Mouse (Mus musculus): ENCODE data around the gene Aldh3b2. TPM values are rescaled to one million over a fixed set of nuclear protein-coding genes. Genes with fewer than 3 reads are reported as not detected.

The Aldh3b2 gene
- polyA plus RNA-seq, 1 experiment from 2014 or later = 1.2 TPM

DNA sequence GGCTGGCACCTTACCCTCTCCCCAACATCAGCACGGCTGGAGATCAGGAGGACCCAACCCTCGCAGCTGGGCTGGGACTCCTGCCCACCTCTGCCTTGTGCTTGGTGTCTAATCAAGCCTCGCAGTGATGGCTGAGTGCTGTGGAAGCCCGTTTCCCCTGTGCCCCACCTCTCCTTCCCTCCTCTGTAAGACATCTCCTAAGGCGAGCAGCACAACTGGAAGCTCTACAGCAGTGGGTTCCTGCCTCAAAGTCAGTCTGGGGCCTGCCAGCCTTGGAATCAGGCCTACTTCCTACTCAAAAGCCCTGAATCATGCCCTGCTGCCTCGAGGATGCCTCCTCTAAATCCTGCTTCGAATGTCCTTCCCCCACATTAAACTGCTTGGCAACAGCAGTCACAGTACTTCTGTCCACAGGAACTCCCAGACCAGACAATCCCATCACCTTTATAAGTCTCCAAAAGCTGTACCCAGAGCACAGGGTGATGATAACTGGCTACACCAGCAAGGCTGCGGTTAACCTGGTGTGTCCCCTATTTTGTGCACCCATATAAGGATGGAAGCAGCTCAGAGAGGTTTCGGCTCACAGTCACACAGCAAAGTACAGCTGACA lies 27.1 kb downstream of the Aldh3b2 start:
- no peak overlapping the region for H3K27ac ChIP-seq (ENCODE audit: low read length)
- no peak for ATAC-seq
- H3K9me3 ChIP-seq (ENCODE audit: control insufficient read depth, low read length) = no peaks in the 10 kb centered on the region
- H3K36me3 ChIP-seq (ENCODE audit: control insufficient read depth, insufficient read depth, low read length) = no peaks in the 10 kb centered on the region
- H3K4me1 ChIP-seq (ENCODE audit: control insufficient read depth, insufficient read depth, low read length) = peaks cover 23% of the 10 kb centered on the region
- no peak overlapping the region for H3K4me3 ChIP-seq (ENCODE audit: low read length)
- WGBS = 83% methylated on average over 9 of the region's 9 CpGs
- H3K27me3 ChIP-seq (replicated peaks; ENCODE audit: control insufficient read depth, insufficient read depth, low read length) = no peaks in the 10 kb centered on the region
- H3K4me2 ChIP-seq (ENCODE audit: low read depth, low read length) = peak overlapping the region; percentile 96
- peak overlapping the region; percentile 95 for H3K9ac ChIP-seq (ENCODE audit: low read depth, low read length)

DNA sequence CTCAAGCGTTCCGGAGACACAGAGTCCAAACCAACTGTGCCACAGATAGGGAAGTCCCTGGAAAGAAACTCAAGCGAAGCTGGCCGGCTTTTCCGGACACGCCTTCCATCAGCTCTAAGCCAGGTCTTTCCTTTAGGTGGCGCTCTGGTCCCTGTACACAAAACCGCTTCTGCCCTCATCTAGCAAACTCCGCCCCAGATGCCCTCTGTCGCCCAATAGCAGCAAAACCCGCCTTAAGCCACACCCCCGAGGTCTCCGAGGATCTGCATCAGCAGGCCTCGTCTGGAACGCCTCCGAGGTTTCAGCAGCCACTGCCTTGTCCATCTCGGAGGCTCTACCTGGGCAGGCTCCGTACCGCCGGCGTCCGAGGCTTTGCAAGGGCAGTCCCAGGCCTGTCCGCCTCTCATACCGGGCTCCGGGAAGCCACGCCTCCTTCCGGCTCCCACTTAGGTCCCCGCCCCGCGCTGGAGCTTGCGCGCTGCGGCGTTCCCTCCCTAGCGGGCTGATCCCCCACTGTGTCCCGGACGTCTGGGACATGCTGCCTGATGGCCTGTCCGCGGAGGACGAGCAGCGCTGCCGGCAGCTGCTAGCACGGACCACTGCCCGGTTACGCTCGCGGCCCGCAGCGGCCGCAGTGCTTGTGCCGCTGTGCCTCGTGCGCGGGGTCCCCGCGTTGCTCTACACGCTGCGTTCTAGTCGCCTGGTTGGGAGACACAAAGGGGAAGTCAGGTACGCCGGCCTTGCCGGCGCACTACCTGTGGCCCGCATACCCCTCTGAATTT lies 28.2 kb downstream of the Aldh3b2 start, which contains the start of the genes Nudt8 and Gm49405:
Gene Nudt8, plus strand, starts transcription at position 462 of the 782 bp plus-strand sequence.
Gene Gm49405, plus strand, starts transcription at position 508 of the 782 bp plus-strand sequence.
- H3K9ac ChIP-seq (ENCODE audit: low read depth, low read length) = peak within 1 kb of the TSS; percentile 95
- H3K9me3 ChIP-seq (ENCODE audit: control insufficient read depth, low read length) = no peaks in the 10 kb centered on the region
- H3K4me1 ChIP-seq (ENCODE audit: control insufficient read depth, insufficient read depth, low read length) = peaks cover 23% of the 10 kb centered on the region
- peak within 1 kb of the TSS; percentile 99 for H3K27ac ChIP-seq (ENCODE audit: low read length)
- no peaks in the 10 kb centered on the region for H3K36me3 ChIP-seq (ENCODE audit: control insufficient read depth, insufficient read depth, low read length)
- H3K27me3 ChIP-seq (replicated peaks; ENCODE audit: control insufficient read depth, insufficient read depth, low read length) = no peaks in the 10 kb centered on the region
- WGBS = under 1% methylated on average over 64 of the region's 64 CpGs
- peak within 1 kb of the TSS; percentile 96 for H3K4me2 ChIP-seq (ENCODE audit: low read depth, low read length)
- H3K4me3 ChIP-seq (ENCODE audit: low read length) = peak within 1 kb of the TSS; percentile 85
- peak; percentile 92 for ATAC-seq

DNA sequence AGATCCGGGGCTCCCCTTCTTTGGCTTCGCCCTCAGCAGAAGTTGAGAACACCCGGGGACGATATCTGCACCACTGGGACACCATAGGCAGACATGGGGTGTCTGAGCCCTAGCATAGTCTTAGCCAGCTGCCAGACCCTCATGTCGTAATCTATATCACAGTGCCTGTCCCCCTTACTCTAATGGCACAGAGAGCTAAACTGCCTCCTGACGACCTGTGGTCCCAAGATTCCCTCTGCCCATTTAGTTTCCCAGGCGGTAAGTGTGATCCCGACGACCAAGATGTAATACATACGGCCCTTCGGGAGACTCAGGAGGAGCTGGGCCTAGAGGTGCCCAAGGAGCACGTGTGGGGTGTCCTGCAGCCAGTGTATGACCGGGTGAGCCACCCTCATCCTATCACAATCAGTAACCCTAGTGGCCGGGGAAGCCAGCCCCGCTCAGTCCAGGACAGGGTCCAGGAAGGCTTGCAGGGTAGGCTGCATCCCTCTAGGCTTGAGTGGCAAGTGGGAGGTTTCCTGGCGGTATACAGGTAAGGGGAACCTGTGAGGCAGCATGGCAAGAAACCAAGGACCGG lies 28.9 kb downstream of the Aldh3b2 start:
- Histone ChIP-seq H3K27me3 (replicated peaks; ENCODE audit: control insufficient read depth, insufficient read depth, low read length) (no peaks in the 10 kb centered on the region), H3K27ac (ENCODE audit: low read length) (peak overlapping the region; percentile 99), H3K36me3 (ENCODE audit: control insufficient read depth, insufficient read depth, low read length) (no peaks in the 10 kb centered on the region), H3K9ac (ENCODE audit: low read depth, low read length) (peak overlapping the region; percentile 95), H3K4me1 (ENCODE audit: control insufficient read depth, insufficient read depth, low read length) (peaks cover 23% of the 10 kb centered on the region), H3K4me2 (ENCODE audit: low read depth, low read length) (peak overlapping the region; percentile 96), H3K4me3 (ENCODE audit: low read length) (peak overlapping the region; percentile 85), H3K9me3 (ENCODE audit: control insufficient read depth, low read length) (no peaks in the 10 kb centered on the region)
- peak; percentile 11 for ATAC-seq
- 16% methylated on average over 17 of the region's 17 CpGs for WGBS

DNA sequence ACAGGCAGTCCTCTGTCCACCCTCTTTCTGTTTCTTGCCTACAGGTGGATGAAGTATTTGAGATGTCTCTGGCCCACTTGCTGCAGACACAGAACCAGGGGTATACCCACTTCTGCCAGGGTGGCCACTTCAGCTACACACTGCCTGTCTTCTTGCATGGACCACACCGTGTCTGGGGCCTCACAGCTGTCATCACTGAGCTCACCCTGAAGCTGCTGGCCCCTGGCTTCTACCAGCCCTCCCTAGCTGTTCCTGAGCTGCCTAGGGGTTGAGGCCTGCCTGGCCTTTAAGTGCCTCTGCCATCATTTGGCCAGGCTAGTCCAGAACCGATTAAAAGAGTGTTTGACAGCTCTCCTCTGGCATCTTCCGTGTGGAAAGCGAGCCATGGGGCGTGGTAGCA lies 29.6 kb downstream of the Aldh3b2 start:
- Histone ChIP-seq H3K27me3 (replicated peaks; ENCODE audit: control insufficient read depth, insufficient read depth, low read length) (no peaks in the 10 kb centered on the region), H3K4me1 (ENCODE audit: control insufficient read depth, insufficient read depth, low read length) (peaks cover 23% of the 10 kb centered on the region), H3K4me2 (ENCODE audit: low read depth, low read length) (no peak overlapping the region), H3K27ac (ENCODE audit: low read length) (no peak overlapping the region), H3K9ac (ENCODE audit: low read depth, low read length) (peak overlapping the region; percentile 95), H3K4me3 (ENCODE audit: low read length) (no peak overlapping the region), H3K36me3 (ENCODE audit: control insufficient read depth, insufficient read depth, low read length) (no peaks in the 10 kb centered on the region), H3K9me3 (ENCODE audit: control insufficient read depth, low read length) (no peaks in the 10 kb centered on the region)
- 76% methylated on average over 5 of the region's 5 CpGs for WGBS
- ATAC-seq = no peak

DNA sequence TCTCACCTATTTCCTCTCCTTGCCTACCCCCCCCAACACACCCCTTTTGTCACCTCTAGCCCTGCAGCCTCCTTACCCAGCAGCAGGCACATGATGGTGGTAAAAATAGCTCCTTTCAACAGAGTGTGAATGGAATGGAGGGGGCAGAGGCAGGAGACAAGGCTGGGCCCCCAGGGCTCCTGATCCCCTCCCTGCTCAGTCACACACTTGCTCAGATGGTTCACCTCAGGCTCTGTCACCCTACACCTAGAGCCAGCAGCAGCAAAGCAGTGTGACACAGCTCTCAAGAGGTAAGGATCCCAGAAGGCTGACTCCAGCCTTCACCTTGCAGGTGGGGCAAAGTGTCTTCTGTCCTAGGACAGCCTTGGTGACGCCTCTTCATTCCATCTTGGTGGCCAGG lies 31.0 kb downstream of the Aldh3b2 start, which contains the start of gene Doc2g:
Gene Doc2g, plus strand, starts transcription at position 202 of the 400 bp plus-strand sequence.
- Histone ChIP-seq H3K9ac (ENCODE audit: low read depth, low read length) (no peak within 1 kb of the TSS), H3K4me3 (ENCODE audit: low read length) (no peak within 1 kb of the TSS), H3K9me3 (ENCODE audit: control insufficient read depth, low read length) (no peaks in the 10 kb centered on the region), H3K36me3 (ENCODE audit: control insufficient read depth, insufficient read depth, low read length) (peaks cover 9% of the 10 kb centered on the region), H3K4me1 (ENCODE audit: control insufficient read depth, insufficient read depth, low read length) (peaks cover 23% of the 10 kb centered on the region), H3K4me2 (ENCODE audit: low read depth, low read length) (no peak within 1 kb of the TSS), H3K27me3 (replicated peaks; ENCODE audit: control insufficient read depth, insufficient read depth, low read length) (no peaks in the 10 kb centered on the region), H3K27ac (ENCODE audit: low read length) (no peak within 1 kb of the TSS)
- no peak for ATAC-seq
- WGBS = 65% methylated on average over 1 of the region's 1 CpGs

DNA sequence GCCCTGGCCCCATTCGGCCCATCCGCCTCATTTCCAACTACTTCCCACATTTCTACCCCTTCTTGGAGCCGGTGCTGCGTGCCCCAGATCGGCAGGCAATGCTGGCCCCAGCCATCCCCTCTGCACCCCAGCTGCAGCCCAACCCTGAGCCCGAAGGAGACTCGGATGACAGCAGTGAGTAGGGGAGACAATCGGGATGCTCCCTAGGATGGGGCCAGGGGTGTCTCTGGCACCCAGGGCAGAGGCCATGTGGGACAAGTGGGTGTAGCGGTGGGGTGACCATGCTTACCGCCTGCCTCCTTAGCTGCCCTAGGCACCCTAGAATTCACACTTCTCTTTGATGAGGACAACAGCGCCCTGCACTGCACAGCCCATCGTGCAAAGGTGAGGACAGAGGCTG lies 31.5 kb downstream of the Aldh3b2 start:
- Histone ChIP-seq H3K4me1 (ENCODE audit: control insufficient read depth, insufficient read depth, low read length) (peaks cover 23% of the 10 kb centered on the region), H3K4me3 (ENCODE audit: low read length) (no peak overlapping the region), H3K27ac (ENCODE audit: low read length) (no peak overlapping the region), H3K27me3 (replicated peaks; ENCODE audit: control insufficient read depth, insufficient read depth, low read length) (no peaks in the 10 kb centered on the region), H3K9ac (ENCODE audit: low read depth, low read length) (no peak overlapping the region), H3K4me2 (ENCODE audit: low read depth, low read length) (no peak overlapping the region), H3K36me3 (ENCODE audit: control insufficient read depth, insufficient read depth, low read length) (peaks cover 14% of the 10 kb centered on the region), H3K9me3 (ENCODE audit: control insufficient read depth, low read length) (no peaks in the 10 kb centered on the region)
- WGBS = 75% methylated on average over 12 of the region's 12 CpGs
- no peak for ATAC-seq

DNA sequence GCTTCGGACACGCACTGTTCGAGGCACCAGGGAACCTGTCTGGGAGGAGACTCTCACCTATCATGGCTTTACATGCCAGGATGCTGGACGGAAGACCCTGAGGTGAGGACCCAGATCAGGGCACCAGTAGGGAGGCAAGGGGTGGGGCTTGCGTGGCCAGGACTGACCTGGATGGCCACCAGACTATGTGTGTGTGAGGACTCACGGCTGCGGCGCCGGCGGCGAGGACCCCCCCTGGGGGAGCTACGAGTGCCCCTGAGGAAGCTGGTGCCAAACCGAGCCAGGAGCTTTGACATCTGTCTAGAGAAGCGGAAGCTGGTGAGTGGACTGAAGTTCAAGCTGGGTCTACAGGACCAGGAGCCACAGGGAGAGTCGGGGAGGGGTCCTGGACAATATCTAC lies 32.2 kb downstream of the Aldh3b2 start:
- peaks cover 18% of the 10 kb centered on the region for H3K36me3 ChIP-seq (ENCODE audit: control insufficient read depth, insufficient read depth, low read length)
- H3K4me2 ChIP-seq (ENCODE audit: low read depth, low read length) = no peak overlapping the region
- 86% methylated on average over 15 of the region's 15 CpGs for WGBS
- no peak overlapping the region for H3K4me3 ChIP-seq (ENCODE audit: low read length)
- no peak overlapping the region for H3K9ac ChIP-seq (ENCODE audit: low read depth, low read length)
- no peaks in the 10 kb centered on the region for H3K9me3 ChIP-seq (ENCODE audit: control insufficient read depth, low read length)
- no peak overlapping the region for H3K27ac ChIP-seq (ENCODE audit: low read length)
- no peaks in the 10 kb centered on the region for H3K27me3 ChIP-seq (replicated peaks; ENCODE audit: control insufficient read depth, insufficient read depth, low read length)
- peaks cover 22% of the 10 kb centered on the region for H3K4me1 ChIP-seq (ENCODE audit: control insufficient read depth, insufficient read depth, low read length)
- no peak for ATAC-seq

DNA sequence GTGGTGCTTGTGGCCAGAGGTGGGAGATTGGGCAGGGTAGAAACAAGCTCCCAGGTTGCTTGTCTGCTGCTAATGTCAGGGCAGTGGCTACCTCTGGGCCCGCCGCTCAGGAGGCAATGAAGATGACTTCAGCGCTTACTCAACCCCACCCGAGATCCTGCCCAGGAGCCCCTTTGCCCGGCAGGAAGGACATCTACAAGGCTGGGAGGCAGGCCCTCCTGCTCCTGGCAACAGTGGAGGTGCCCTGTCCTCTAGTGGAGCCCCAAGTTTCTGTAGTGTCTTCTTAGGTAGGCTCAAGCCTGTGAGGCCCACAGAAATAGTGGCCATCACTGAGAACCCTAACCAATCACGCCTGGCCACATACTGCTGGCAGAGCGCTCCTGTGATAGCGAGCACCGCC lies 33.0 kb downstream of the Aldh3b2 start:
- no peaks in the 10 kb centered on the region for H3K9me3 ChIP-seq (ENCODE audit: control insufficient read depth, low read length)
- 83% methylated on average over 9 of the region's 9 CpGs for WGBS
- H3K4me3 ChIP-seq (ENCODE audit: low read length) = no peak overlapping the region
- H3K9ac ChIP-seq (ENCODE audit: low read depth, low read length) = no peak overlapping the region
- H3K27me3 ChIP-seq (replicated peaks; ENCODE audit: control insufficient read depth, insufficient read depth, low read length) = no peaks in the 10 kb centered on the region
- peaks cover 22% of the 10 kb centered on the region for H3K36me3 ChIP-seq (ENCODE audit: control insufficient read depth, insufficient read depth, low read length)
- no peak for ATAC-seq
- no peak overlapping the region for H3K4me2 ChIP-seq (ENCODE audit: low read depth, low read length)
- H3K27ac ChIP-seq (ENCODE audit: low read length) = no peak overlapping the region
- H3K4me1 ChIP-seq (ENCODE audit: control insufficient read depth, insufficient read depth, low read length) = peaks cover 16% of the 10 kb centered on the region

DNA sequence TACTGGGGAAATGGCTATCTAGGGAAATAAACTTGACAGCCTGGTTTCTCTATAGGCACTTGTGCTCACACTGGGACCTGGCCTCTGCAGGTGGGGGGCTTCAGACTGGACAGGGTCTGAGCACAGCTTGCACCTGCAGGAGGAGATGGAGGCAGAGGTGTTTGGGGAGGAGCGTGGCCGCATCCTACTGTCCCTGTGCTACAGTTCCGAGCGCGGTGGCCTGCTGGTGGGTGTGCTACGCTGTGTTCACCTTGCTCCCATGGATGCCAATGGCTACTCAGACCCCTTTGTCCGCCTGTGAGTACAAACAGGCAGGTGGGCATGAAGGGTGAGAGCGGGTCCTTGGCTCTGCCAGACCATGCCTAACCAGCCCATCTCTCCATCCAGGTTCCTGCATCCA lies 33.8 kb downstream of the Aldh3b2 start:
- Histone ChIP-seq H3K9me3 (ENCODE audit: control insufficient read depth, low read length) (no peaks in the 10 kb centered on the region), H3K27me3 (replicated peaks; ENCODE audit: control insufficient read depth, insufficient read depth, low read length) (no peaks in the 10 kb centered on the region), H3K4me2 (ENCODE audit: low read depth, low read length) (no peak overlapping the region), H3K27ac (ENCODE audit: low read length) (no peak overlapping the region), H3K4me1 (ENCODE audit: control insufficient read depth, insufficient read depth, low read length) (peaks cover 16% of the 10 kb centered on the region), H3K9ac (ENCODE audit: low read depth, low read length) (no peak overlapping the region), H3K4me3 (ENCODE audit: low read length) (no peak overlapping the region), H3K36me3 (ENCODE audit: control insufficient read depth, insufficient read depth, low read length) (peaks cover 22% of the 10 kb centered on the region)
- WGBS = 93% methylated on average over 8 of the region's 8 CpGs
- no peak for ATAC-seq
